Mouse (Mus musculus) olfactory bulb, adult 2 months (tissue): ENCODE measurements around the gene Pidd1.

ENCODE experiments used
- CTCF ChIP-seq: fragments of 200-500 bp; IDR thresholded peaks from 2 replicates; pipeline ENCODE4 v1.5.1; 2012; ENCODE audit warnings: low read depth, mild to moderate bottlenecking, low read length, moderate library complexity; ENCODE audit not compliant: insufficient read depth
- POLR2A ChIP-seq: fragments of 200-500 bp; IDR thresholded peaks from 2 replicates; pipeline ENCODE4 v1.6.1; 2012; ENCODE audit warnings: mild to moderate bottlenecking, low read depth, low read length, moderate library complexity; ENCODE audit not compliant: insufficient read depth

DNA sequence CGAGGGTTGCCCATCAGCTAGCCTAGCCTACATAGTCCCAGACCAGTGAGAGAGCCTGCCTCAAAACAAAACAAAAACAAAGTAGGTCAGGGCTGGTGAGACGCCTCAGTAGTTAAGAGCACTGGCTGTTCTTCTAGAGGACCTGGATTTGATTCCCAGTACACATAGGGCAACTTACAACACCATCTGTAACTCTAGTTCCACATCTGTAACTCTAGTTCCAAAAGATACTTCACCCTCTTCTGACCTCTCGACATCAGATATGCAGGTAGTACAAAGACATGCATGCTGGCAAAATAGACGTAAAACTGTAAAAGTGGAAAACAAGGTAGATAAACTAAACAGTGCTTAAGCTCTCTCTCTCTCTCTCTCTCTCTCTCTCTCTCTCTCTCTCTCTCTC, 20.0 kb downstream of the Pidd1 start:
- TF ChIP-seq CTCF = no peak
- TF ChIP-seq POLR2A = no peak
